Mouse (Mus musculus) embryonic facial prominence, embryonic 13.5 days (tissue): ENCODE results near the gene Mea1. TPM values are rescaled to one million over a fixed set of nuclear protein-coding genes. Genes with fewer than 3 reads are reported as not detected.
A peak's percentile ranks its signal among the peaks of the same experiment; 100 is the strongest.

Experiments used
- ATAC-seq: fragments of 200-750 bp; cut with Nextera tagmentation; 2 replicates; pipeline ENCODE4 v1.8.0; 2017; ENCODE audit warnings: low read depth; ENCODE audit not compliant: insufficient number of reproducible peaks, insufficient read depth, low FRiP score, low TSS enrichment
- H3K27ac ChIP-seq: fragments of 300-500 bp; sonication (generic); 2 replicates; pipeline ENCODE4 v1.5.1; 2015; ENCODE audit warnings: moderate library complexity, mild to moderate bottlenecking, inconsistent platforms
- H3K27me3 ChIP-seq: fragments of 300-500 bp; sonication (generic); 2 replicates; pipeline ENCODE4 v1.6.1; 2015; ENCODE audit warnings: mild to moderate bottlenecking, inconsistent platforms
- H3K36me3 ChIP-seq: fragments of 300-500 bp; sonication (generic); 2 replicates; pipeline ENCODE4 v1.6.1; 2015; ENCODE audit warnings: mild to moderate bottlenecking, inconsistent platforms
- H3K4me1 ChIP-seq: fragments of 300-500 bp; sonication (generic); 2 replicates; pipeline ENCODE4 v1.6.1; 2015; ENCODE audit warnings: inconsistent platforms
- H3K4me2 ChIP-seq: fragments of 300-500 bp; sonication (generic); 2 replicates; pipeline ENCODE4 v1.6.1; 2015; ENCODE audit warnings: moderate library complexity, mild to moderate bottlenecking, inconsistent platforms
- H3K4me3 ChIP-seq: fragments of 300-500 bp; sonication (generic); 2 replicates; pipeline ENCODE4 v1.5.1; 2015; ENCODE audit warnings: mild to moderate bottlenecking, inconsistent platforms
- H3K9ac ChIP-seq: fragments of 300-500 bp; sonication (generic); 2 replicates; pipeline ENCODE4 v1.6.1; 2015; ENCODE audit warnings: mild to moderate bottlenecking, inconsistent platforms
- H3K9me3 ChIP-seq: fragments of 300-500 bp; sonication (generic); 2 replicates; pipeline ENCODE4 v1.6.1; 2016; ENCODE audit warnings: inconsistent platforms
- WGBS: fragments of 180-500 bp; shearing (Covaris S2); methylation state at CpG from one replicate; pipeline ENCODE4 v1.1.7; 2015; ENCODE audit warnings: mixed read lengths; 5-methylcytosine and 5-hydroxymethylcytosine counted together
- polyA plus RNA-seq: library from polyadenylated mRNA; unstranded; fragments of >200 nt; fragmentation: Nextera tagmentation; extraction: Ambion mirVana; gene quantifications from 2 replicates; pipeline ENCODE4 v1.2.1, GENCODE M21; 2015

Mea1 gene
- polyA plus RNA-seq, result 160 and 176 TPM in 2 replicates

GRCm38 (mm10) chr17:46678416-46678815 is at the start of gene Mea1:
TSS of gene Mea1 (plus strand) at chr17:46678793.
- ATAC-seq, result no peak
- whole genome bisulfite sequencing, result 81% methylated on average over 9 of the region's 9 CpGs
- no peaks in the 10 kb centered on the region for H3K9me3 ChIP-seq
- peak within 1 kb of the TSS; percentile 95 for H3K4me2 ChIP-seq
- peak within 1 kb of the TSS; percentile 84 for H3K9ac ChIP-seq
- H3K27ac ChIP-seq, result peak within 1 kb of the TSS; percentile 90
- H3K27me3 ChIP-seq, result no peaks in the 10 kb centered on the region
- peaks cover 47% of the 10 kb centered on the region for H3K36me3 ChIP-seq
- peaks cover 41% of the 10 kb centered on the region for H3K4me1 ChIP-seq
- H3K4me3 ChIP-seq, result peak within 1 kb of the TSS; percentile 89

- peak overlapping the region; percentile 99 for H3K9ac ChIP-seq
- ATAC-seq, result peak; percentile 56
- H3K4me3 ChIP-seq, result peak overlapping the region; percentile 98
- peaks cover 56% of the 10 kb centered on the region for H3K4me1 ChIP-seq
- H3K4me2 ChIP-seq, result peak overlapping the region; percentile 80
- H3K36me3 ChIP-seq, result peaks cover 18% of the 10 kb centered on the region
- 7% methylated on average over 12 of the region's 12 CpGs for WGBS
- H3K27me3 ChIP-seq, result no peaks in the 10 kb centered on the region
- no peaks in the 10 kb centered on the region for H3K9me3 ChIP-seq
- H3K27ac ChIP-seq, result peak overlapping the region; percentile 97
Observed at GRCm38 (mm10) chr17:46629685-46630441, 48.7 kb upstream of the Mea1 start.

- Histone ChIP-seq H3K9ac (peak overlapping the region; percentile 41), H3K27ac (no peak overlapping the region), H3K4me1 (peaks cover 10% of the 10 kb centered on the region), H3K27me3 (no peaks in the 10 kb centered on the region), H3K4me3 (peak overlapping the region; percentile 17), H3K4me2 (peak overlapping the region; percentile 49), H3K9me3 (no peaks in the 10 kb centered on the region), H3K36me3 (peaks cover 51% of the 10 kb centered on the region)
- peak; percentile 21; the same call in 1 of the 2 replicates for ATAC-seq
- WGBS, result 14% methylated on average over 15 of the region's 15 CpGs
Observed at GRCm38 (mm10) chr17:46636831-46637523, 41.6 kb upstream of the Mea1 start.

GRCm38 (mm10) chr17:46639929-46640328 is 38.7 kb upstream of the Mea1 start:
- no peak overlapping the region for H3K9ac ChIP-seq
- peaks cover 20% of the 10 kb centered on the region for H3K4me1 ChIP-seq
- H3K9me3 ChIP-seq, result no peaks in the 10 kb centered on the region
- H3K4me2 ChIP-seq, result no peak overlapping the region
- H3K27ac ChIP-seq, result no peak overlapping the region
- no peak overlapping the region for H3K4me3 ChIP-seq
- no peak for ATAC-seq
- 80% methylated on average over 9 of the region's 9 CpGs for WGBS
- peaks cover 43% of the 10 kb centered on the region for H3K36me3 ChIP-seq
- no peaks in the 10 kb centered on the region for H3K27me3 ChIP-seq

- H3K36me3 ChIP-seq, result peaks cover 31% of the 10 kb centered on the region
- ATAC-seq, result no peak
- H3K27me3 ChIP-seq, result no peaks in the 10 kb centered on the region
- H3K4me1 ChIP-seq, result peaks cover 23% of the 10 kb centered on the region
- no peak overlapping the region for H3K4me3 ChIP-seq
- no peak overlapping the region for H3K27ac ChIP-seq
- H3K4me2 ChIP-seq, result no peak overlapping the region
- 92% methylated on average over 17 of the region's 17 CpGs for whole genome bisulfite sequencing
- no peaks in the 10 kb centered on the region for H3K9me3 ChIP-seq
- no peak overlapping the region for H3K9ac ChIP-seq
Observed at GRCm38 (mm10) chr17:46642060-46642459, 36.5 kb upstream of the Mea1 start.

GRCm38 (mm10) chr17:46644152-46644805 is 34.3 kb upstream of the Mea1 start:
- peaks cover 35% of the 10 kb centered on the region for H3K36me3 ChIP-seq

GRCm38 (mm10) chr17:46644916-46645475 is 33.6 kb upstream of the Mea1 start:
- H3K4me3 ChIP-seq, result peak overlapping the region; percentile 77
- peak overlapping the region; percentile 55 for H3K27ac ChIP-seq
- H3K4me1 ChIP-seq, result peaks cover 31% of the 10 kb centered on the region
- no peaks in the 10 kb centered on the region for H3K27me3 ChIP-seq
- peaks cover 28% of the 10 kb centered on the region for H3K36me3 ChIP-seq
- ATAC-seq, result no peak
- peak overlapping the region; percentile 86 for H3K9ac ChIP-seq
- peak overlapping the region; percentile 95 for H3K4me2 ChIP-seq
- H3K9me3 ChIP-seq, result no peaks in the 10 kb centered on the region
- WGBS, result 12% methylated on average over 11 of the region's 11 CpGs

More at GRCm38 (mm10) chr17:46644152-46644805, 34.3 kb upstream of the Mea1 start:
- Histone ChIP-seq H3K9me3 (no peaks in the 10 kb centered on the region), H3K27ac (no peak overlapping the region), H3K4me2 (peak overlapping the region; percentile 95), H3K4me1 (peaks cover 24% of the 10 kb centered on the region), H3K4me3 (peak overlapping the region; percentile 77), H3K9ac (peak overlapping the region; percentile 86), H3K27me3 (no peaks in the 10 kb centered on the region)
- no peak for ATAC-seq
- WGBS, result 88% methylated on average over 12 of the region's 12 CpGs

GRCm38 (mm10) chr17:46645561-46646321 is 32.9 kb upstream of the Mea1 start, which contains the start of the genes Klc4 and Mrpl2:
TSS of gene Klc4 (minus strand) at chr17:46646022.
TSS of gene Mrpl2 (plus strand) at chr17:46646229.
- Histone ChIP-seq H3K9ac (peak within 1 kb of the TSS; percentile 86), H3K27ac (peak within 1 kb of the TSS; percentile 73), H3K27me3 (no peaks in the 10 kb centered on the region), H3K9me3 (no peaks in the 10 kb centered on the region), H3K36me3 (peaks cover 20% of the 10 kb centered on the region), H3K4me1 (peaks cover 32% of the 10 kb centered on the region), H3K4me2 (peak within 1 kb of the TSS; percentile 95), H3K4me3 (peak within 1 kb of the TSS; percentile 77)
- under 1% methylated on average over 53 of the region's 53 CpGs for WGBS
- peak; percentile 68 for ATAC-seq

- peaks cover 16% of the 10 kb centered on the region for H3K36me3 ChIP-seq
- H3K9ac ChIP-seq, result peak overlapping the region; percentile 84
- peak overlapping the region; percentile 77 for H3K4me3 ChIP-seq
- H3K27ac ChIP-seq, result peak overlapping the region; percentile 73
- H3K4me1 ChIP-seq, result peaks cover 36% of the 10 kb centered on the region
- H3K27me3 ChIP-seq, result no peaks in the 10 kb centered on the region
- under 1% methylated on average over 19 of the region's 19 CpGs for WGBS
- 0 out of 2 replicates have a peak, but pooled peaks have one; percentile 0 for ATAC-seq
- H3K9me3 ChIP-seq, result no peaks in the 10 kb centered on the region
- peak overlapping the region; percentile 90 for H3K4me2 ChIP-seq
Observed at GRCm38 (mm10) chr17:46646322-46646662, 32.3 kb upstream of the Mea1 start.

- Histone ChIP-seq H3K27me3 (no peaks in the 10 kb centered on the region), H3K4me2 (no peak overlapping the region; the same call in 1 of the 2 replicates), H3K36me3 (peaks cover 10% of the 10 kb centered on the region), H3K9me3 (no peaks in the 10 kb centered on the region), H3K4me1 (peaks cover 46% of the 10 kb centered on the region), H3K4me3 (no peak overlapping the region), H3K9ac (0 out of 2 replicates have a peak overlapping the region, but pooled peaks have one; percentile 84), H3K27ac (no peak overlapping the region)
- ATAC-seq, result no peak
- 94% methylated on average over 7 of the region's 7 CpGs for WGBS
Observed at GRCm38 (mm10) chr17:46647279-46647678, 31.3 kb upstream of the Mea1 start.
